Mouse (Mus musculus): ENCODE measurements around the gene Ap2a1. TPM values are rescaled to one million over a fixed set of nuclear protein-coding genes. Genes with fewer than 3 reads are reported as not detected.
A peak's percentile ranks its signal among the peaks of the same experiment; 100 is the strongest.

Ap2a1 gene
- polyA plus RNA-seq, 1 experiment from 2014 or later: 85.0 TPM

GRCm38 (mm10) chr7:44965975-44966374 is 36.7 kb upstream of the Ap2a1 start:
- no peak overlapping the region for H3K27ac ChIP-seq (ENCODE audit: low read depth, low read length)

GRCm38 (mm10) chr7:44964990-44965389 is 35.7 kb upstream of the Ap2a1 start:
- Histone ChIP-seq H3K9ac (ENCODE audit: low read depth, low read length) (no peak overlapping the region), H3K27ac (ENCODE audit: low read depth, low read length) (no peak overlapping the region), H3K9me3 (ENCODE audit: control insufficient read depth, low read length) (no peaks in the 10 kb centered on the region), H3K4me3 (ENCODE audit: low read depth, low read length) (no peak overlapping the region), H3K27me3 (ENCODE audit: control insufficient read depth, insufficient read depth, low read length) (no peaks in the 10 kb centered on the region), H3K36me3 (ENCODE audit: control insufficient read depth, insufficient read depth, low read length) (0 out of 2 replicates have a peak, but pooled peaks cover 6% of the 10 kb centered on the region), H3K4me1 (replicated peaks; ENCODE audit: control insufficient read depth, insufficient read depth, low read length) (no peaks in the 10 kb centered on the region), H3K4me2 (replicated peaks; ENCODE audit: low read depth, low read length) (no peak overlapping the region)
- DNase-seq (ENCODE audit: low spot score) (no peak), ATAC-seq (ENCODE audit: low FRiP score) (no peak)
- 96% methylated on average over 13 of the region's 13 CpGs for WGBS

More at GRCm38 (mm10) chr7:44965975-44966374, 36.7 kb upstream of the Ap2a1 start:
- Histone ChIP-seq H3K36me3 (ENCODE audit: control insufficient read depth, insufficient read depth, low read length) (0 out of 2 replicates have a peak, but pooled peaks cover 6% of the 10 kb centered on the region), H3K4me3 (ENCODE audit: low read depth, low read length) (no peak overlapping the region), H3K4me1 (replicated peaks; ENCODE audit: control insufficient read depth, insufficient read depth, low read length) (peaks cover 2% of the 10 kb centered on the region; the same call in 1 of the 2 replicates), H3K9me3 (ENCODE audit: control insufficient read depth, low read length) (no peaks in the 10 kb centered on the region), H3K4me2 (replicated peaks; ENCODE audit: low read depth, low read length) (no peak overlapping the region), H3K27me3 (ENCODE audit: control insufficient read depth, insufficient read depth, low read length) (no peaks in the 10 kb centered on the region), H3K9ac (ENCODE audit: low read depth, low read length) (no peak overlapping the region)
- ATAC-seq (ENCODE audit: low FRiP score) (no peak), DNase-seq (ENCODE audit: low spot score) (no peak)
- WGBS: 81% methylated on average over 7 of the region's 7 CpGs

GRCm38 (mm10) chr7:44962831-44963230 is 33.5 kb upstream of the Ap2a1 start:
- H3K27me3 ChIP-seq (ENCODE audit: control insufficient read depth, insufficient read depth, low read length): no peaks in the 10 kb centered on the region
- no peak overlapping the region for H3K9ac ChIP-seq (ENCODE audit: low read depth, low read length)
- H3K9me3 ChIP-seq (ENCODE audit: control insufficient read depth, low read length): no peaks in the 10 kb centered on the region
- no peak overlapping the region for H3K4me2 ChIP-seq (replicated peaks; ENCODE audit: low read depth, low read length)
- no peak overlapping the region for H3K27ac ChIP-seq (ENCODE audit: low read depth, low read length)
- 0 out of 2 replicates have a peak, but pooled peaks cover 6% of the 10 kb centered on the region for H3K36me3 ChIP-seq (ENCODE audit: control insufficient read depth, insufficient read depth, low read length)
- DNase-seq (ENCODE audit: low spot score): no peak
- 95% methylated on average over 5 of the region's 5 CpGs for WGBS
- ATAC-seq (ENCODE audit: low FRiP score): no peak
- H3K4me3 ChIP-seq (ENCODE audit: low read depth, low read length): no peak overlapping the region
- no peaks in the 10 kb centered on the region for H3K4me1 ChIP-seq (replicated peaks; ENCODE audit: control insufficient read depth, insufficient read depth, low read length)

- 78% methylated on average over 8 of the region's 8 CpGs for WGBS
- DNase-seq (ENCODE audit: low spot score) (no peak), ATAC-seq (ENCODE audit: low FRiP score) (no peak)
- Histone ChIP-seq H3K36me3 (ENCODE audit: control insufficient read depth, insufficient read depth, low read length) (0 out of 2 replicates have a peak, but pooled peaks cover 6% of the 10 kb centered on the region), H3K4me1 (replicated peaks; ENCODE audit: control insufficient read depth, insufficient read depth, low read length) (no peaks in the 10 kb centered on the region), H3K27me3 (ENCODE audit: control insufficient read depth, insufficient read depth, low read length) (no peaks in the 10 kb centered on the region), H3K27ac (ENCODE audit: low read depth, low read length) (no peak overlapping the region), H3K4me3 (ENCODE audit: low read depth, low read length) (no peak overlapping the region), H3K9me3 (ENCODE audit: control insufficient read depth, low read length) (no peaks in the 10 kb centered on the region), H3K4me2 (replicated peaks; ENCODE audit: low read depth, low read length) (no peak overlapping the region), H3K9ac (ENCODE audit: low read depth, low read length) (no peak overlapping the region)
Observed at GRCm38 (mm10) chr7:44962337-44962736, 33.0 kb upstream of the Ap2a1 start.

- Histone ChIP-seq H3K27me3 (ENCODE audit: control insufficient read depth, insufficient read depth, low read length) (no peaks in the 10 kb centered on the region), H3K36me3 (ENCODE audit: control insufficient read depth, insufficient read depth, low read length) (0 out of 2 replicates have a peak, but pooled peaks cover 6% of the 10 kb centered on the region), H3K9ac (ENCODE audit: low read depth, low read length) (no peak overlapping the region), H3K9me3 (ENCODE audit: control insufficient read depth, low read length) (no peaks in the 10 kb centered on the region), H3K4me1 (replicated peaks; ENCODE audit: control insufficient read depth, insufficient read depth, low read length) (no peaks in the 10 kb centered on the region), H3K27ac (ENCODE audit: low read depth, low read length) (no peak overlapping the region), H3K4me3 (ENCODE audit: low read depth, low read length) (no peak overlapping the region), H3K4me2 (replicated peaks; ENCODE audit: low read depth, low read length) (no peak overlapping the region)
- no peak for DNase-seq (ENCODE audit: low spot score)
- no peak for ATAC-seq (ENCODE audit: low FRiP score)
- 96% methylated on average over 13 of the region's 13 CpGs for WGBS
Observed at GRCm38 (mm10) chr7:44960512-44960910, 31.2 kb upstream of the Ap2a1 start.

GRCm38 (mm10) chr7:44959874-44960511 is 30.7 kb upstream of the Ap2a1 start:
- Histone ChIP-seq H3K27me3 (ENCODE audit: control insufficient read depth, insufficient read depth, low read length) (no peaks in the 10 kb centered on the region), H3K4me3 (ENCODE audit: low read depth, low read length) (no peak overlapping the region), H3K36me3 (ENCODE audit: control insufficient read depth, insufficient read depth, low read length) (0 out of 2 replicates have a peak, but pooled peaks cover 2% of the 10 kb centered on the region), H3K9me3 (ENCODE audit: control insufficient read depth, low read length) (no peaks in the 10 kb centered on the region), H3K27ac (ENCODE audit: low read depth, low read length) (no peak overlapping the region), H3K4me2 (replicated peaks; ENCODE audit: low read depth, low read length) (no peak overlapping the region), H3K9ac (ENCODE audit: low read depth, low read length) (no peak overlapping the region), H3K4me1 (replicated peaks; ENCODE audit: control insufficient read depth, insufficient read depth, low read length) (no peaks in the 10 kb centered on the region)
- DNase-seq (ENCODE audit: low spot score) (no peak), ATAC-seq (ENCODE audit: low FRiP score) (no peak)
- WGBS: 93% methylated on average over 10 of the region's 10 CpGs

- no peak overlapping the region for H3K27ac ChIP-seq (ENCODE audit: low read depth, low read length)
- 83% methylated on average over 8 of the region's 8 CpGs for WGBS
- H3K9me3 ChIP-seq (ENCODE audit: control insufficient read depth, low read length): no peaks in the 10 kb centered on the region
- H3K4me2 ChIP-seq (replicated peaks; ENCODE audit: low read depth, low read length): no peak overlapping the region
- no peak overlapping the region for H3K4me3 ChIP-seq (ENCODE audit: low read depth, low read length)
- no peak for ATAC-seq (ENCODE audit: low FRiP score)
- H3K4me1 ChIP-seq (replicated peaks; ENCODE audit: control insufficient read depth, insufficient read depth, low read length): no peaks in the 10 kb centered on the region
- DNase-seq (ENCODE audit: low spot score): no peak
- no peak overlapping the region for H3K9ac ChIP-seq (ENCODE audit: low read depth, low read length)
- H3K36me3 ChIP-seq (ENCODE audit: control insufficient read depth, insufficient read depth, low read length): no peaks in the 10 kb centered on the region
- no peaks in the 10 kb centered on the region for H3K27me3 ChIP-seq (ENCODE audit: control insufficient read depth, insufficient read depth, low read length)
Observed at GRCm38 (mm10) chr7:44959281-44959680, 30.0 kb upstream of the Ap2a1 start.

GRCm38 (mm10) chr7:44958208-44958607 is 28.9 kb upstream of the Ap2a1 start:
- H3K4me1 ChIP-seq (replicated peaks; ENCODE audit: control insufficient read depth, insufficient read depth, low read length): no peaks in the 10 kb centered on the region
- no peaks in the 10 kb centered on the region for H3K9me3 ChIP-seq (ENCODE audit: control insufficient read depth, low read length)
- ATAC-seq (ENCODE audit: low FRiP score): no peak
- no peak overlapping the region for H3K27ac ChIP-seq (ENCODE audit: low read depth, low read length)
- 63% methylated on average over 7 of the region's 7 CpGs for WGBS
- no peaks in the 10 kb centered on the region for H3K27me3 ChIP-seq (ENCODE audit: control insufficient read depth, insufficient read depth, low read length)
- DNase-seq (ENCODE audit: low spot score): peak; percentile 42
- no peaks in the 10 kb centered on the region for H3K36me3 ChIP-seq (ENCODE audit: control insufficient read depth, insufficient read depth, low read length)
- no peak overlapping the region for H3K4me2 ChIP-seq (replicated peaks; ENCODE audit: low read depth, low read length)
- no peak overlapping the region for H3K9ac ChIP-seq (ENCODE audit: low read depth, low read length)
- no peak overlapping the region for H3K4me3 ChIP-seq (ENCODE audit: low read depth, low read length)

- Histone ChIP-seq H3K27me3 (ENCODE audit: control insufficient read depth, insufficient read depth, low read length) (no peaks in the 10 kb centered on the region), H3K4me1 (replicated peaks; ENCODE audit: control insufficient read depth, insufficient read depth, low read length) (no peaks in the 10 kb centered on the region), H3K27ac (ENCODE audit: low read depth, low read length) (no peak overlapping the region), H3K4me2 (replicated peaks; ENCODE audit: low read depth, low read length) (no peak overlapping the region), H3K9ac (ENCODE audit: low read depth, low read length) (no peak overlapping the region), H3K9me3 (ENCODE audit: control insufficient read depth, low read length) (no peaks in the 10 kb centered on the region), H3K36me3 (ENCODE audit: control insufficient read depth, insufficient read depth, low read length) (no peaks in the 10 kb centered on the region), H3K4me3 (ENCODE audit: low read depth, low read length) (no peak overlapping the region)
- ATAC-seq (ENCODE audit: low FRiP score) (no peak), DNase-seq (ENCODE audit: low spot score) (no peak)
- WGBS: 68% methylated on average over 20 of the region's 20 CpGs
Observed at GRCm38 (mm10) chr7:44957183-44957835, 28.0 kb upstream of the Ap2a1 start.
